Mouse (Mus musculus) cerebellum, postnatal 25 days (tissue): ENCODE results near the gene Glis3.

Experiments used
- DNase-seq, 2 experiments: peaks; one replicate each; pipeline ENCODE4 v3.0.0; 2021; ENCODE audit warnings: mixed read lengths in 2 of 2

Glis3 gene

DNA sequence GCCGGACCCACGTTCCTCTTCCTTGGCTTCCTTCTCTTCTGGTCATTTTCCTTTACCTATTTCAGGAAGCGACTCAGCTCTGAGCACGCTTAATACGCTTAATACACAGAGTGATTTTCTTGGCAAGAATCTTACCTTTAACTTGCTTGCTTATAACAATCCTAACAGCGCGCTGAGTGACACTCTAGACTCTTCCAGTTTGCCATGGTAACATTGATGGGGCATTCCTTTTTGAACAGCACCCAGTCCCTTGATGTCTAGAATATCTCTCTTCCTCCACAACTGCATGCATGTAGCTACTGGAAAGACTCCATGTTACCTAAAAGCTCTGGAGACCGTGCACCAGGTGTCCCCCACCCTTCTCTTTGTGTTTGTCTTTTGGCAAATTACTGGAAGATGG lies 225.5 kb downstream of the Glis3 start:
- DNase-seq = no peak

DNA sequence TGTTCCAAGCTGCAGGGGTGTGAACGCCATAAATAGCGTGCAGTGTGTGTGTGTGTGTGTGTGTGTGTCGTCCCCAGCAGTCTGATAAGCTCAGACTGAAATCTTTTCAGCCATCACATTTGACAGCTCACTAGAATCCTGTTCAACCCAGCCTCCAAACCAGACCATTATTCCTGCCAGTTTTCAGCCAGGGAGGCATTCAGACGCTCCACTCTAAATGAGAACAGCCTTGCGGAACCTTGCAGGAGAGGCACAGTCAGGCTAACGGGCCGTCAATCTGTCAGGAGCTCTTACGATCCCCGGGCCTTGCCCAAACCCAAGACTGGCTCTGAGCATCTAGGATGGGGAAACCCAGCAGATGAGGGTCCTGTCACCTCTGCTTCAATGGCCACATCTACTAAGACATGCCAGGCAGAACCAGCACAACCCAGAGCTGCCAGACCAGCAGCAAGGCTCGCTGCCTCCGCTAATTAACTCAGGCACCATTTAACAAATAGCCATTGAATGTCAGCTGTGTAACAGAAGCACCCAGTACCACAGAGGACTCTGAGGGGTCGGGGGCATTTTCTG lies 226.8 kb downstream of the Glis3 start:
- peak; percentile 11 to 12 for DNase-seq

DNA sequence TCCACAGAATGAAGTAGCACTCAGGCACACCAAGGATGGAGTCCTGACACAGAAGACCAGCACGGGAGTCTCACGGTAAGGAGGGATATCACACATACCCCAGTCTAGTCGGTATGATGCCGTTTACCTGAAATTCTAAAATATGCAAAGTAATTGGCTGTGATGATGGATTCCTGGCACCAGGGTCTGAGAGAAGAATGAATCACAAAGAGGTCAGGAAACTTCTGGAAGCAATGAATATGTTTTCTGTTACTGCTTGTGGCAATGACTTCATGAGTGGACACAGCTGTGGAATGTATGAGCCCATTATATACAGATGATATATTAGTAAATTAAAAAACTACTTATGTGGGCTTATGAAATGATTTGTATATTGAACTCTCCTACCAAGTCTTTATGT lies 231.1 kb downstream of the Glis3 start:
- no peak for DNase-seq

DNA sequence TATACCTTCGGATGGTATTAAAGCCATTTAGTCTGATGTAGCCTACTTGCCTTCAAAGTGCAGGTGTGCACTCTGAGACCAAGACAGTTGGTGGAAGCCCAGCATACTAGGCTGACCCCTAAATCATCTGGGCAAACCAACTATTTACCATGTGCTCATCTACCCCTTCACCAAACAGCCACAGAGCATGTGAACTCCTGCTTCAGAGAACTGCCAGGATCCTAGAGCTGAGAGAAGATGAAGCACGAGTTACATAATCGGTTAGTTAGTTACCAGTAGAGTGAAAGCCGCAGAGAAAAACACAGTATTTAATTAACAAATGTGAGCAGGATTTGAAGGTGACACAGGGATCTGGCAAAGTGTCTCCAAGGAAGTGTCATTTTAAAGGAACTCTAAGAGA lies 237.7 kb downstream of the Glis3 start:
- no peak for DNase-seq

DNA sequence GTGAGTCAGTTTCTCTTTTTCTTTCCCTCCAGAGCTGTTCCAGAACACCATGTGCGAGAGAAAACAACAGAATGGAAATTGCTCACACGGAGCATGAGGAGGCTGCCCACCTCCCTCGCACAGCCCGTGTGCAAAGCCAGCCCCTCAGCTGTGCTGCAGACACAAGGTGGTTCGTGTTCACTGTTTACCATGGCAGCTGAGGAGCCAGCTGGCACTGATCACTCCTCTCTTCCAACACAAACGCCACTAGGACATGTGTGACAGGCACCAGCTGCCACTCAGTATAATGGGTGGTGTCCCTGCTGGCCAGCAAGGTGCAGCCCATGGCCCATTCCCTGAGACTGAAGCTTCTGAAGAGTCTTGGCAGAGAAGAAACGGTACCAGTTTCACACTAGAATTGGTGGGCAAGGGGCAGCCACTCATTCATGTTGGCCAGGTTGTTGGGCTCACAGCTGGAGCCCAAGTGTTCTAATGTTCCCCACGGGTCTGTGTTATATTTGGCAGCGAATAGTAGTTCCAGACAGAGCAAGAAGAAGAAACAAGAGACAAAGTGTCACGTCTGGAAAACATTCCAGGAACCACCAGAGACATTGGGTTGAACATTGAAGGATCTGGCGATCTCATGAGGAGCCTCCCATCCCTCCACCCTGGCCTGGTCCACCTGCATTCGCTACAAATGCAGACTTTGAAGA lies 243.3 kb downstream of the Glis3 start:
- peak; percentile 12 to 14 for DNase-seq

DNA sequence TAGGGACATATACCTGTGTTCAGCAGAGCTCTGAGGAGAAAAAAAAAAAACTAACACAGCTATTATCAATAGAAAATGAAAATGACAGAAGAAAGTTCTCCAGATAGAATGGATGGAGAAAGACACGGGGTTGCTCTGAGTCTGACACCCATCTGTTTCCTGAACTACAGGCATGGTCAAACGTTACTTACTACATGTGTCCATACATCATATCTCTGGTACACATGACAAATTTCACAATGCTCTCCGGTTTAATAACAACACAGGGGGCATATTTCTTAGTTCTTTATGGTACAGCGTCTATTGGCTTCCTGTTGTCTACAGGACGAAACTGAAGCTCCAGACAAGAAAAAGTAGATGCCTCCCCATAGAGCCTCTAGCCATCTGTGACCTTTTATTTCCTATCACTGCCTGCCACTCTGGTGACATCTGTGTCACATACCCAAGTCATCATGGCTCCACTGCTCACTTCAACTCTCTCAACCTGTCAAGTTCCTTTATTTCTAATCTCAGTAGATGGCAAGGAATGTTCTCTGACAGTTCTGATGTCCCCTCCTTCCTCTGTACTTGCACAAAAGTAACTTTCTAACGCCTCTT lies 251.6 kb downstream of the Glis3 start:
- DNase-seq = no peak

DNA sequence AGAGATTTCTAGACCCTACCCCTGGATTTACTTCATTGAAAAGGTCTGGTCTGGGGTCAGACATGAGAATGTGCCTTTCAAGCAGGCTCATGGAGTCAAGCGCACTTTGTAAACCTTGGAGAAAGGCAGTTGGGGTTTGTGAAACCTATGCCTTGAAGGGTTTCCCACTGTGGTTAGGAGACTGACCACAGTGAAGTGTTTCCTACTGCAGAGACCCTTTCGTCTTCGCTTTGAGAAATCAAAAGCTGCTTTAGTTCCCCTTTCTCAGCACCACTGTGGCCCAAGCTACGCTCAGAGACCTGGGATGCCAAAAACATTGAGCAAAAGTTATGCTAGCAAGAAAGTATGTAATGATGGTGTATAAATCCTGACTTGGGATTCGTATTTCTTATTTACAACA lies 255.7 kb downstream of the Glis3 start:
- no peak for DNase-seq

DNA sequence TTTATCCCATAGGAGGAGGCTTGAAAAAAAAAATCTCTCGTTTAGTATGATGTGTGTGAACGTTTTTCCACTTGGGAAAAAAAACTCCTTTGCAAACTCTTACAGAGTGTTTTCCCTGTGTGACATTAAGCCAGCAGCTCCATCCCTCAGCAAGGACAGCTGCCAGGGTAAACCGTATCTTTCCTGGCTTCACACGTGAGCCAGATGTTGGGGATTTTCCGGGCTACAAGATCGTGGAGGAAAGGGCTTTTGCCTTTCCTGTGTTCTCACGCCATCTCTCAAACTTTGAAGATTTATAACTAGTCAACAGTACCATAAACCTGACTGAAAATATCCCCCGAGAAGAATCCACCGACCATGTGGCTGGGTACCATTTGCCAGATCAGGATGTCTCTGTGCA lies 256.9 kb downstream of the Glis3 start:
- DNase-seq = no peak

DNA sequence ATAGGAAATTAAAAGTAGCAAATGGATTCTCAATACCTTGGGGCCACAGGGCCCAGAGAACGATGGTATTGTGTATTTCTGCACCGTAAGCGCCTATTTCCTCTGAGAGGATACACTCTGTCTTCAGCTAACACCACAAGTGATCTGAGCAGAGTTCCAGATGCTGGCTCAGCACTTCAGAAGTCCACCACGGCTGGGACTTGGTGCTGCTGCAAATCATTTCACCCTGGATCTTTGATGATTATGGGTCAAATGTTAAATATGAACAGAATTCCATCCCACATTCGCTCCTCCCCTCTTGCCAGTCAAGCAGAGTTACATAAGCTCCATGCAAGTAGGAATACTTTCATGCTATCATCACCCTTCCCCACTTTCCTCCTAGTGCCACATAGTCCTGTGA lies 263.8 kb downstream of the Glis3 start:
- DNase-seq = no peak

DNA sequence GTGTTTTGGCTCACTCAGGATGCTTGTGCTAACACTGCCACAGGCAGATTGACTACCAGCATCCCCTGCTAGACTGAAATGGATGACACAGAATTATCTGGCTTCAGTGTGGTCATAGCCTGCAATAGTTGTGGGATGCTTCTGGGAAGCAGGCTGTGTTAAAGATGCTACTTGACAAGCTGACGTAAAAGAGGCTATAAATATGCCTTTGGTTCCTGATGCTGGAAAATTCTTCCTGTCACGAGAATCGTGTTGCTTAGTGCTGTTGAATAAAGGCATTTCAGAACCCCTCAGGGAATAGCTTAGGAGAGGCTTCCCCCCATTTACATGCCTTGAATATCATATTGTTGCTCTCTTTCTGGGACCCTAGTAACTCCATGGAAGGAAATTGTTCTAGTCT lies 271.1 kb downstream of the Glis3 start:
- no peak for DNase-seq

DNA sequence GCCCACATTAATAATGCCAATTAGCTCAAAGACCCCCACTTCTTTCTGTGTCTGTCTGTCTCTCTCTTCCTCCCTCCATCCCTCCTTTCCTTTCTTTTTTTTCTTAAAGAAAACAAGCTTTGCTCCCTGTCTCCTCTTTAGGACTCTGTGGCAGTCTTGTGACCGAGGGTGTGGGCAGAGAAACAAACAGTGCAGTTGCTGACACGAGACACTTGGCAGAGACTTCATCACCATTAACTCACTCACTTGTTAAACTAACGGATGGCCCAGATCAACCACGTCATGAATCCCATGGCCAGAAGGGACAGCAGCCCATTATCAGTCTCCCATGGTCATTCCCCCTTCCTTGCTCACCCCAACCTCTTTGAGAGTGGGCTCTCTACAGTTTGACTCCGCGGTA lies 276.9 kb downstream of the Glis3 start:
- no peak for DNase-seq

DNA sequence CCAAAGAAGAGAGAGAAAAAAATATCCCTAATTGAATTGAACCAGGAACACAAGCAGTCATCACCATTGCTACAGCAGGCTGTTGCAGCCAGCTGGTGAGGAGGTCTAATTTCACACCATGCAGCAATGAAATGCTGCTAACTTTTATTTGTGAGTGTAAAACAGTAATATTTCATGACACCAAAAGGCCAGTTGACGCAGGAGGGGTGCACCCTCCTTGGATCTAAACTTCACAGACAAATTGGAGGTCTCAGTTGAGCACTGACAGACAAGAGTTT lies 284.4 kb downstream of the Glis3 start:
- DNase-seq = no peak

DNA sequence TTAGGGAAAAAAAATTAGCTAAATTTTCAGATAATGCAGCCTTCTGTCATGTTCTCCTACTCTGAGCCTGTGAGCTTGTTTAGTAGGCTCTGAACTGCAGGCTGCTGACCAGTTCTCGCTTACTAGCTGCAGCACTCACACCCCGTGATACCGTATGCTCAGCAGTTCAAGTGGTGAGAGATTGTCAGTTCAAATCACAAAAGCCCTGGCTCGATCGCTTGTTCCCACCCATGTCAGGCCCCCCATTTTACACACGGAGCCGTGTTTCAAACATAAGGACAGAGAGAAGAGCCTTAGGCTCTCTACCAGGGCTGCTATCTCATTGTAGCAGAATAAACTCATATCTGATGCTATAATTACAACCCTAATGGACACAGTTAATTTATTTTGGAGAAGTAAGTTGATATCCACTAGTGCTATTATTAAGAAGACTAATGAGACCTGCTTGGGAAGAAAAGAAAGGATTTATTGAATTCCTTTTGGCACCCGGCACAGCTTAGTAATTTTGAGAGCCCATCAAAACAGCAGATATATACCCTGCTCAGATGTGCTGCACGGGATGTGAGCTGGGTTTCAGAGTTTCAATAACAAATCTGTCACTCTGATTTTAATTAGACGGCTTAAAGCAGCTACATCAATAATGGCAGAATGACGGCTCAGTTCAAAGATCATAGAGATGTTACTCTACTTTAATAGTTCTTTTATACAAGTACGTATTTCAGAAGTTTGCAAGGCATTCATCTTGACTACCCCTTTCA lies 284.9 kb downstream of the Glis3 start:
- peak in 1 of 2 experiments; percentile 10 for DNase-seq

DNA sequence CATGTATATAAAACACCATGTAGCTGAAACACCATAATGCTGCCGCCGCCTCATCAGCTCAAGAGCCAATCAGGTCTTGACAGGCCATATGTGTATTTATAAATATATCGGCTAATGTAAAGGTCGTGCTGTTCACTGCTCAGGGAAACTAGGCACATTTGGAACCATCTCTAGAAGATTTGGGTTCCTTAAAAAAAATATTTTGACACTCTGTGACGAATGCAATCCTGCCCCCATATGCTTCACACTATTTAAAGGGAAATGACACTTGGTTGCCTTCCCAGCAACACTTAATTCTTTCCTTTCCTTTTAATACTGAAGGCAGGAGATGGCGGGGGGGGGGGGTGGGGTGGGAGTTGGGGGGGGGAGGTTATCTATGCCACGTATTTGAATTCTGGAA lies 286.1 kb downstream of the Glis3 start:
- DNase-seq = no peak

DNA sequence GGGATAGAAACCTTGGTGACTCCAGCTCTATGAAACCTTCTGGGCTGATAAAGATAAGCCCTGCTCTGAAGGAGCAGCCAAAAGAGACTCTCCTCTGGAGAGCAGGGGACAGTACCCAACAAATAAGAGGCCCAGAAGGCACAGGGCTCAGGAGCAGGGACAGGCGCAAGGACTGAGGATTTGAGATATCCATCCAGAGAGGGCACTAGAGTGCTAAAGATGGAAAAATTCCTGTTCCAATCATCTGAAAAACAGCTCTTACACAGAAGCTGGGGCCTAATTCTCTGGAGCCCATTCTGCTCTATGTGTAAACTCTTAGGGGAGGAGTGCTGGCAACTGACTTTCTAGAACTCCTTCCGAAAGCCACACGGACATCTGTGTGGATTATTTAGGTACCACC lies 287.0 kb downstream of the Glis3 start:
- DNase-seq = no peak

DNA sequence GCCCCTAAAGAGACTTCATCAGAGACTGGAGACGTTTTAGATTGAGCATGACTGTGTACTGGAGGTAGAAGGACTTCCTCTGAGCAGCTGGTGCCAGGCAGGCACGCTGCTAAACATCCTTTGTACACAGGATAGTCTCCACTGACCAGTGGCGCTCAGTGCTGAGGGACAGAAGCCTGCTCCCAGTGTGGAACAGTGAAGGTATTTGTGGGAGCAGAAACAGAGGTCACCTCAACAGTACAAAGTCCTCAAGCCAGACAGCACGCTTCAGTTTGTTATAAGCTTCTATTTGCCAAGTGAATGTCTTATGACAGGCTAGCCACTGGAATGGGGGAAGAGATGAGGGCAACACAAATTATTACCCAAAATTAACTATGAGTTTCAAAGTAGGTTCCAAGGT lies 289.0 kb downstream of the Glis3 start:
- DNase-seq = no peak

DNA sequence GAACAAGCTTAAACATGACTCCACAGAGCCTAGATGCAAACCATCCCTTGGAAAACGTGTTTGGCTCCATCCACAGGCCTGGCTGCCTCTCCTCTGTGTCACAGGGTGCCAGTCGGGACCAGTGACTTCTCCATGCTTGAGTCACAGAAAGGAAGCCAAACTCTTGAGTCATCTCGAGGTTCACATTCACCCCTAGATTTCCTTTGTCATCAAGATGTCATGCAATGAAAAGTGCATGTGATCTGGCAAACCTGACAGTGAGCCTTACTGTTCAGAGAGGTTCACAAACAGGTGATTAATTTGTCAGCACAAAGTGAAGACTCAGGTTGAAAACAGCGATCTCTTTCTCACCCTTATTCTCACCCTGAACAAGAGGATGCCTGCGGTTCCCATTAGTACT lies 290.7 kb downstream of the Glis3 start:
- DNase-seq = no peak

DNA sequence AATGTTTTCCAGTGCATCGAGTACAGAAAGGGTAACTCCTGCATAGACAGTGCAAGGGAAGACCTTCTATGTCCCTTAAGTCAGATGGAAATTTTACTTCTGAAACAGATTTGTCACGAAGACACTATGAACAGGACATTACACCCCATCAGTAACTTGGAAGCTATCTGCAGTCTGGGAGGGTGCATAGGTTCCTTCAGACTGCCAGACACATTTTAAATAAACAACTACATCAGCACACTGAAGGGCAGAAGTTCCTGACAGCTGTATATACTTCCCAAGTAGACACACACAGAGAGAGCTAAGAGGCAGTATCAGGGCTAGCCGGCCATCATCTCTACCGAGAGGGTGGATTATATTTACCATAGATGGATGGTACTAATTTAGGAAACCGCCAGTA lies 296.5 kb downstream of the Glis3 start:
- no peak for DNase-seq

DNA sequence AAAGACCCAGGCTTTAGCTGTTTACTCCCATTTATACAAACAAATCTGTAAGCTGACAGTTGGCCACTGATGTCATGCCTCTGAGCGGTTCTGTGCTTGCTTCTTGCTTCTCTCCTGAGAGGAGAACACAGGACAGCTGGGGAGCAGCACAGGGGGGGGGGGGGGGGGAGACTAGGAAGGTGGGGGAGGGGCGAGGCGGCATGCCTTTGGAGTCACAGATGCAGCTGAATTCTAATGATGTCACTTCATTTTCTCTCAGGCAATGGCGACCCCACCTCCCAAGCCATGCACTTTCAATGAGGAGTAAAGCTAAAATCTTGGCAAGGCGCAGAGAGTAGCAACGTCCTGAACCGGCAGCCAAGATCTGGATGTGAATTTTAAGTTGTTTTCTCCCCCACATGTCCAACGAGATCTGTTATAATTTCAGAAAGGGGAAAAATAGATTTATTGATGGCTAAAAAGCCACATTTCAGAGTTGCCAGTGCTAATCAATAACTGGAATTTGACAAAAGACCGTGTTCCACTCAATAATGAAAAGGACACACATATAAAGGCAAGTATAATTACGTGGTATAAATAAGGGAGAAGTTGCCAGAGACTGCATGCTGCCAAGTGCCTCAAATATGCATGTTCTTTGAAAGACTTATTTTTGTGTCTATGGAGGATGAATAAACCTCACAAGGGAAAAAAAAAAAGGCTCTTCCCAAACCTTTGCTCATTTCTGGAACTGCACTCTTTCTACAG lies 297.5 kb downstream of the Glis3 start:
- DNase-seq = no peak

DNA sequence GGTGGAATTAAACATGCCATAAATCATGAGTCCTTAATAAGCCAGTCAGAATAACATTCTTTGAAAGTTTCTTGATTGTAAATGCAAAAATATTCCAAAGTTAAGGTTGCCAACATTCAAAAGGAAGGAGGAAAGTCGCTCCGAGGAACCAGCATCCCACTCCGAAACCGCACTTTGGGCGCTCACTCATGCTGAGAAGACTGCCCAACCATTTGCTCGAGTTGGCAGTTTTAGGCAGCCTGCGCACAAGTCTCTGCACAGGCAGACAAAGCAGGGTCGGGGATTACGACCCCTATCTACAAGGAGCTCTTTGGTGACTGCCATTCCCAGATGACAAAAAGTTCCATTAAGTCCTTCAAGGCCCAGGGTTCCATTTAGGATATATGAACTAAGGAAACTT lies 298.4 kb downstream of the Glis3 start:
- no peak for DNase-seq

DNA sequence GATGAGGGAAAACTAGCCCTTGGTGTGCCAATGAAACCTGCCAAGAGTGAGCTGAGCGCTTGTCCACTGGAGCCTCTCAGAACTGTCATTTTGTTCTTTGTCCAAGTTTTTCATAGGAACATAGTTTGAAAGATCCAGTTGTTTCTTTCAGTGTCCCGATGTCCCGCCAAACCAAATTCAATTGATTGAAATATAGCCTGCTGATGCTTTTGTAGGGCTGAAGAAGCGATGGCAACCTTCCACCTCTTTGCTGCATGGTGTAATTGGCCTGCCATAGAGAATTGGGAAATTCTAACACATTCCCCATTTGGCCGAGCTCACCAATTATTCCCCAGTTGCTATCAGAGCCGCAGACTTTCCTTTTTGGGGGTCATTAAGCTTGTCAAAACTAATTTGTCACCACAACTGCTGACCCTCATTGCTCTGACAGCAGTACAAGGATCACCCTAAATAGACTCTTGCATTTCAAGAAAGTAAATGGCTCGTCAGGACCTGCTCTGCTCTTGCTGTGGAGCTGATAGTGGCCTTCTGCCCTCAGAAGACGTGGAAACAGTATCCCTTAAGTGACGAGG lies 299.1 kb downstream of the Glis3 start:
- DNase-seq = no peak

DNA sequence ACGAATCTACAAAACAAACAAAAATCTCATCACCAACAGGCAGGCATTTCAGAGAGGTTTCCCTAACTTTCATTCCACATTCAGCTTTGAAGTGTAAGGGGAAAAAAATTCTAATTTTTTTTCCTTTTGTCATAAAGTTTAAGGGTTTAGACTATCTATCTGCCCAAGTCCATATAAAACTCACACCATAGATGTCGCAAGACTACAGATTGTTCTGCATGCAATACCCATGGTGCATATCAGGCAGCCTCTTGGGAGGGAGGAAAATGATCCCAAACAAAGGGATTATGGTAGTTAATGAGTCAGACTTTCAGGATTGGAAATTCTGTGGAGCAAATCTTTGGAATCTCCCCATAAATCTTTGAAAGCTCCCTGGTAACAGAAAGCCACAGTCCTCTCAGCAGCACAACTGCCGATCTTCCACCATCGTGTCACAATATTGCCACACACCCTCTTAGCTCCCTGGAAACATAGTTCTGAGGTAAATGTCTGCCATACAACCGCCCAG lies 302.0 kb downstream of the Glis3 start:
- DNase-seq = no peak

DNA sequence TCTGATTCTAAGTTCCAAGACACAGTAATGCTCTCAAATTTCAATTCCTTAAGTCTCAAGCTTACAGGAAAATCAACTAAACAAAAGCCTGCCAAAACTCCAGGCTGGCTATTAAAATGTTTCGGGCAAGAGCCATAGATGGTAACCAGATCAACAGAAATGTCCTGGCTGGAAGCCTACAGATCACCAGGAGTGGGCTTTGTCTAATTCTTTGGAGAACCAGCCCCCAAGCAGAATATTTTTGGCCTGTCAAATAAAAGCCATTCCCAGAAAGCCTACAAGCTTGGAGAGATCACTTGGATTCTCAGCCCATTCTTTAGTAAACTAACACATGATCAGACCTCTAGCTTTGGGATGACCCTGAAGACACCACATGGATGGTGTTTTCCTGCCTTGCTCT lies 303.5 kb downstream of the Glis3 start:
- no peak for DNase-seq
